Mouse (Mus musculus): ENCODE measurements around the gene Gcm1.
"Not testable (repeated sequence)": the region's sequence is repeated elsewhere in the genome, so short reads cannot be mapped to it uniquely, and the experiment has no call there.

Gcm1 gene

DNA sequence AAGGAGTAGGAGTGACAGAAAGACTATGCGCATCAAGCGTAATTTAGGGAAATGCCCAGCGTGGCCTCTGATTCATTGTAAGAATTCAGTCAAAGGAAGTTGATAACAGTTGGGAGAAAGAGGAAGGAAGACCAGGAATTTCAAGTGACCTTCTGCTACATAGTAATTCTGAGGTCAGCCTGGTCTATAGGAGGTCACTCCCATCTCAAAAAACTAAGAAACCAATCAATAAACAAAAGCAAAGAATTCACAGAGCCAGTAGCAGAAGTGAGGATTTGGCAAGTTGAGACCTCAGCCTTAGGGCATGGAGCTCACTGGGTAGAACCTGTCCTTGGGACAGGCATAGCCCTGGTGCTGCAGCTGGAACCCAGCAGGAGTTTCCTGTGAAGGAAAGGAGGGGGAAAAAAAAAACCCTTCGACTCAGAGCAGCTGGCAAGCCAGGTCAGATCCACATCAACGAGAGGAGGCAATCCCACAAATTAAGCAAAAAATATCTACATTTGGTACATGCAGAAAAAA is 1.2 kb upstream of the Gcm1 start:
- DNase-seq: no peak

DNA sequence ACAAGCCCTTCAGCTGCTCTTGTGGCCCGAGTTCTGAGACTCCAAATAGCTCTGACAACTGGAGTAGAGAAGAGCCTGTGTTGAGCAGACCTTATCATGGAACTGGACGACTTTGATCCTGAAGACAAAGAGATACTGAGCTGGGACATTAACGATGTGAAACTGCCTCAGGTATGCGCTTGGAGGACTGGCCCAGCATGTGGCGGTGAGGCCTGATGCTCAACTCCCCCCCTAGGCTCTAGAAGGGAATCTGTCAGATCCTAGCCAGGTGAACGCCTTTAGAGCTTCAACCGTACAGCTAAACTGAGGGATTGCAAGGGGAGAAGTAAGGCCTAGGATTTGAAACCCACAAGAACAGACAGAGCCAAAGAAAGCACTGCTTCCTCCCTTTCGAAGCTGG is 2.1 kb downstream of the Gcm1 start:
- DNase-seq: no peak

DNA sequence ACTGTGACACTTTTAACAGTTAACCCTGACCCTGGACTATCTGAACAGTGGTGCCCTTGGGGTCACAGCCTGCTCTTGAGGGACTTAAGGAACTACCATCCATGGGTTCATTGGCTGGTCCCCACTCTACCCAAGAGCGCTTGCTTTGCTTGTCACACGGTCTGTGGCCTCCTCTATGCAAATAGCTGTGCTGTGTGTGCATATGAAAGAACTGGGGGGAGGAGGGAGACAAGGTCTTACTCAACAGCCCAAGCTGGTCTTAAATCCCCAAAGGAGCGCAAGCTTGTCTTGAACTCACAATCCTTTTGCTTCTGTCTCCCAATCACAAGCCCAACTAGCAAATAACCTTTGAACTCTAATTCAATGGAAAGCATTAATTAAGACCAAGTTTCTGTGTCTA is 2.6 kb downstream of the Gcm1 start:
- no peak for DNase-seq

DNA sequence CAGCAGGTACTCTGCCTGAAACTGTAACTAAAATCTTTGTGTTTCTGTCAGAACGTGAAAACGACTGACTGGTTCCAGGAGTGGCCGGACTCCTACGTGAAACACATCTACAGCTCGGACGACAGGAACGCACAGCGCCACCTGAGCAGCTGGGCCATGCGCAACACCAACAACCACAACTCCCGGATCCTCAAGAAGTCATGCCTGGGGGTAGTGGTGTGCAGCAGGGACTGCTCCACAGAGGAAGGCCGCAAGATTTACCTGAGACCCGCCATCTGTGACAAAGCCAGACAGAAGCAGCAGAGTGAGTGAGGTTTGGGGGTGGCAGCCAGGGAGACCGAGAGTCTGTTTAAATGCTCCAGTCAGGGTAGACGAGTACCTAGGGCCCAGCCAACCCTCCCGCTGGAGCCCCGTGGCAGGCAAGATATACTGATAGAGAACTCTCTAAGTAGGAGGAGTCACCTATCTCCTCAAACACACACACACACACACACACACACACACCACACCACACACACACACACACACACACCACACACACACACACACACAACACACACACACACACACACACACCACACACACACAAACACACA is 7.9 kb downstream of the Gcm1 start:
- no peak for DNase-seq

DNA sequence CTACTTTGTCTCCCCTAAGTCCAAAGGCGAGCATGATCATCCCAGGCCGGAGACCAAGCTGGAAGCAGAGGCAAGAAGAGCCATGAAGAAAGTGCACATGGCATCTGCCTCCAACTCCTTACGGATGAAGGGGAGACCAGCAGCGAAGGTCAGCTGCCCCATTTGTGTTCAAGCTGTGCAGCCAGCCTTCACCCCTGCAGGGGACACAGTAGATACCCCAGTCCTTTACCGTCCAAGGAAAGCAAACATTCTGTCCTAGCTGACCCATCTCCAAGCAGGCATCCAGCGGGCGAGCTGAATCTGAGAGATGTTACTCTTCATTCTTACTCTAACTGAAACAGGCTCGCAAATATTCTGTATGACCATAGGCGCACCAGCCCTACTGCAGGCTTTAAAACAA is 10.7 kb downstream of the Gcm1 start:
- no peak for DNase-seq

DNA sequence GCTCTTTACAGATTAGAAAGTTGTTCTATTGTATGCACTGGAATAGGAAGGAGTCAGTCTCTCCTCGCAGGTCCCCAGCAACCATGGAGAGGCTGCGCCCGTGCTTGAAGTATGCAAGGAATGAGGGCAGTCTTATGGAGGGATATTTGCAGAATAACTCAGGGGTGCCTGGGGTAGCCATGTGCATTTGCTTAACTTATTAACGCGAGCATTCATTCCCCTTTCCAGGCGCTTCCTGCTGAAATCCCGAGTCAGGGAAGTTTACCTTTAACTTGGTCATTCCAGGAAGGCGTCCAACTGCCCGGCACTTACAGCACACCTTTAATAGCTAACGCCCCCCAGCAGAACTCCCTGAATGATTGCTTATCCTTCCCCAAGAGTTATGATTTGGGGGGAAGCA is 12.4 kb downstream of the Gcm1 start:
- DNase-seq: no peak

DNA sequence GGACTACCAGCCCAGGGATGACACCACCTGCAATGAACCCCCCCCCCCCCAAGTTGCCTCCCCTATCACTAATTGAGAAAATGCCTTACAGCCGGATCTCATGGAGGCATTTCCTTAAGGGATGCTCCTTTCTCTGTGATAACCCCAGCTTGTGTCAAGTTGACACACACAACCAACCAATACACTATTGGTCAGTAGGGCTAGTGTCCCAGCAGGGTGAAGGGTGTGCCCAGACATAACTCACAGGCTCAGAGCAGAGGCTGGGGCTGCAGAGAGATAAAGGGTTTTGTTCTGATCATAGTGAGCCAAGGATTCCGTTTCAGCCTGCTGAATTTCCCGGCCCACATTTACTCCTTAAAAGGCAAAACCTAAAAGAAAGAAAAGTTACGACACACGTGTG is 18.8 kb downstream of the Gcm1 start:
- no peak for DNase-seq

DNA sequence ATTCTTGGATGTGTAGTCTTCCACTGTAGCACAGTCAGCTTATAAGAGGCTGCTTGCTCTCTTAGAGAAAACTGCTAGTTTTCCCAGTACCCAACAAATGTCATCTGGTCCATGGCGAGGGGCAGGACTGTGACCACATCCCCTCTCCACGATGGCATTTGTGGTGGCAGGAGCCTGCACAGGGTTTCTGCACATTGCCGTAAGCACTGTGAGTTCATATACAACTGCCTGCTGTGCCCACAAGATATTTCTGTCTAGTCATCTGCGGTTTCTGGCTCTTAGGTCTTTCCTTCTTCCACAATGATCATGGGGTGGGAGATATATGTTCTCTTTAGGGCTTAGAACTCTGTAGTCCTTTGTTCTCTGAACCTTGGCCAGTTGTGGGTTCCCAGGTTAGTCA is 19.9 kb downstream of the Gcm1 start:
- DNase-seq: no peak

DNA sequence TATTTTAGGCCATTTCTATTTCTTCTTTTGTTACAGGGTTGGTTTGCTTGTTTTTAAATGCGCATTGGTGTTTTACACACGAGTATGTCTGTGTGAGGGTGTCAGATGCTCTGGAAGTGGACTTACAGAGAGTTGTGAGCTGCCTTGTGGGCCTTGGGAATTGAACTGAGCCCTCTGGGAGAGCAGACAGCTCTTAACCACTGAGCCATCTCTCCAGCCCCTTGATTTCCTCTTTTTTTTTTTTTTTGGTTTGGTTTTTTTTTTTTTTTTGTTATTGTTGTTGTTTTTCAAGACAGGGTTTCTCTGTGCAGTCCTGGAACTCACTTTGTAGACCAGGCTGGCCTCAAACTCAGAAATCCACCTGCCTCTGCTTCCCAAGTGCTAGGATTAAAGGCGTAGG is 21.6 kb downstream of the Gcm1 start:
- not testable (repeated sequence) for DNase-seq

DNA sequence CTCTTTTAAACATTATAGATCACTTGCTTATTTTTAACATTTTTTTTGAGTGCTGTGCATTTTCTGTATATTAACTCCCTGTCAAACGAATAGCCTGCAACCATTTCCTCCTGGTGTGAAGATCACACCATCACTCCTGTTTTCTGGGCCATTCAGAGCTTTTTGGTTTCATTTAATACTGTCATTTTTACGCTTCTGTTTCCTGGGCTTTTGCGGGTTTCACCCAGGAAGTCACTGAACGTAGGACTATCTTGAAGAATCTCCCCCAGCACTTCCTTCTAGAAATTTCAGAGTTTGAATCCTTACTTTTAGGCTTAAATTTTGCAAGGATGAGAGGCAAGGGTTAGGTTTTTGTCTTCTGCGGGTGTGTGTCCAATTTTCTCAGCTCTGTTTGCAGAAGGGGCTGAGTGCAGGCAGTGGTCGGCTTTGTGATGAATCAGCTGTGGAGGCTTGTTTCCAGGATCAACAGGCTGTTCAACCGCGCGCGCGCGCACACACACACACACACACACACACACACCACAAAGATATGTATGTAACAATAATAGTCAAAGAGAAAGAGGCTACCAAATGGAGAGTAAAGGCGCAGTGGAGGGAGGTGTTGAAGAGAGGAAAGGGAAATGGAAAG is 22.1 kb downstream of the Gcm1 start:
- DNase-seq: peak; percentile 18

DNA sequence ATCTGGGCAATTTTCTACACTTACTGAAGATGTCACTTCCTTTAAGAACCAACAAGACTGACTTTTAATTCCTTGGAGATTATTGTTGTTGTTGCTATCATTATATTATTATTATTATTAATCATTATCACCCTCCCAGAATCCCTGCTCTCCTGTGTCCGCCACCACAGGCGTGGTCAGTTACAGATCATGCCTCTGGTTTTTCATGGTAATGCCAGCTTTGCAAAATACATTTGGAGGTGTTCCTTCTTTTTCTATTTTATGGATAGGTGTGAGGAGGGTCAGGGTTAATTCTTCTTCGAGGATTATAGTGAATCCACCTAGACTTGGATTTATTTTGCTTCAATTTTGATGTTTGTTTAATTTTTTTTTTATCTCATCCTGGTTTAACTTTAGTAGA is 23.5 kb downstream of the Gcm1 start:
- no peak for DNase-seq

DNA sequence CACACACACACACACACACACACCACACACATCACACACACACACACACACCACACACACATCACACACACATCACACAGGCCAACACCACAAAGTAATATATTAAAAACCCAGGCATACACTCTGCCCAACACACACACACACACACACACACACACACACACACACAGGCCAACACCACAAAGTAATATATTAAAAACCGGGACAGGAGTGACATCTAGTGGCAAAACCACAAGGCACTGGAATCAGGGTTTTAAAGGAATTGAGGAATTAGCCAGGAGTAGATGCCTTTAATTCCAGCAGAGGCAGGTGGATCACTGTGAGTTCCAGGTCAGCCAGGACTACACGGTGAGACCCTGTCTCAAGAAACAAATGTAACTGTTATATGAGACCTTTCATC is 26.5 kb downstream of the Gcm1 start:
- no peak for DNase-seq

DNA sequence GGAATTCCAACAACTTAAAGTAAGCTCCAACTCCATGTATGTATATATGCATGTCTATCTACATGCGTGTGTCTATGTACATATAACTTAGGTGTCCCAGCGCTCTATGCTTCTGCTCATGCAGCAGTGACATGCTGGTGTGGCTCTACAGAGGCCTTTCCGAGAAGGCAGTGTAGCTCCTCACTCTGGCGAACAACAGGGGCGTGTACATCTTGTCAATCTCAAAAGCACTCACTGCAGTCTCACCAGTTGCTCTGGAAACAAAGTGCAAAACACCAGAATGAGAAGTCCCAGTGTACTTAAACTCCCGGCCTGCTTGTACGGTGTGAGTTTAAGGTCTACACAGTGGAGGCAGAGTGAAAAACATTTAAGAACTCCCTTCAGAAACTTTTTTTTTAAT is 30.1 kb downstream of the Gcm1 start:
- no peak for DNase-seq

DNA sequence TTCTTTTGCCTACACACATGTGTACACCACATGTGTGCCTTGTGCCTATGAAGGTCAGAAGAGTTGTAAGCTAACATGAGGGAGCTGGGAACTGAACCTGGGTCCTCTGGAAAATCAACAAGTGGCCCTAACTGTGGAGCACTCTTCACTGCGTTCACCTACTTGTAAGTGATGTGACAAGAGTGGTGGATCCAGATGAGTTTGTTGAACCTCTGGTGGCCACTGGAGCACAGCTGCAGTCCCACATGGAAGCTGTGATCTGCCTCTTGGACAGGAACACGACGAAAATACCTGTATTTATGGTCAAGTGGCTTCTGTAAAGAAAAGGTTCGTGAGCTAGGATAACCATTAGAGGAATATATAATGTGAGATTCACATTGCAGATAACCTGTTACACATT is 32.6 kb downstream of the Gcm1 start:
- no peak for DNase-seq

DNA sequence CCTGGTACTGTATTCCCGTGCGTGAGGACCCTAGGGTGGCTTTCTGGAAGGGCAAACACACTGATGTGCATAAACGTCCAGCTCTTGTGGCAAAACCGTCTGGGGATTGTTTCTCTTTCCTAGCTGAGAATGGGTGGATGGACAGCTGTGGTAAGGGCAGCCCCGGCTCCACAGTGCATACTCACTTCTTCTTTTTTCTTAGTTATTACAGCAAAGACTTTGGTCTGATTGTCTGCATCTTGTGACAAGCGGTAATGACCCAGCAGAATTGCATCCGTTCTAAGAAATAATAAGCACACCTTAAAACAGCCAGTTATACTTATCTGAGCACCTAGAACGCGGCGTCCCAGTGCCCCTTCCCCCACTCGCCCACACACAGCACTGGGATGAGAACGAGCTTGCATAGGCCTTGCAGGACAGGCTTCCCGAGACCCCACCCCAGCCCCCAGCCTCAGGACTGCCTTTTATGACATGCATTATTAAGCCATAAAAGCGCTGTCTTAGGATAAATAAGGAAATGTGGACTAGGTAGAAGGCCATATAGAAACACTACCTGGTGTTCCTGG is 34.1 kb downstream of the Gcm1 start:
- DNase-seq: no peak

DNA sequence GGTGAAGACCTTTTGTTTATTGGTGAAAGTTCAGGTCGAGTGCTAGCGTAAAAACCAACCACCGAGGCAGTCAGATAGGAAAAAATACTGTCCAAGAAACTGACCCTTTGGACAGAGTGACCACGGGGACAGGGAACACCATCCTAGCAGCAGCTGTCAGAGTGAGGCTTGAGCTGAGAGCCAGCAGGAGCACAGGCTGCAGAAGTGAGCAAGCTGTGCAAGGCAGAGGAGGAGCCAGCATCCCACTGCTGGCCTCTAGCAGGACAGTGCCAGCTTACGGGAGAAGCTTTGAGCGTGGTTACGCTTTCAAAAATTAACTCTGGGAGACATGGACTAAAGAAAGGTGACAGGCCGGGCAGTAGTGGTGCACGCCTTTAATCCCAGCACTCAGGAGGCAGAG is 36.0 kb downstream of the Gcm1 start:
- no peak for DNase-seq

DNA sequence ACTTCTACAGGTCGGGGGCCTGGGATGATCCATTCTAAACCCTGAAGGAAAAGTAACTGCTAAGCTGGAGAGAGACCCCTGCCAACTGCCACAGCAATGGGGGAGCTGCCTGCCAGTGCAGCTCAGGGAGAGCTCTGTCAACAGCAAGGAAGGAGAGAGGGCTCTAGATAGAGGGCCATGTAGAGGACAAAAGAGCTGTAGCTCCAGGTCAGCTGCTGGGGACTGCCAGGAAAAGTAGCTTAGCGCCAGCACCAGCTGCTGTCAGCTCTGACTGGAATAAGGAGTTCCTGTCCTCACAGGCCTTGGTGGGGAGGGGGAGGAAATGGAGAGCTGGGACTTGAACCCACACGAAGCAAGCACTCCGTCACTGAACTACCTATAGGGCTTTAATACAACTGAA is 36.8 kb downstream of the Gcm1 start:
- DNase-seq: no peak

DNA sequence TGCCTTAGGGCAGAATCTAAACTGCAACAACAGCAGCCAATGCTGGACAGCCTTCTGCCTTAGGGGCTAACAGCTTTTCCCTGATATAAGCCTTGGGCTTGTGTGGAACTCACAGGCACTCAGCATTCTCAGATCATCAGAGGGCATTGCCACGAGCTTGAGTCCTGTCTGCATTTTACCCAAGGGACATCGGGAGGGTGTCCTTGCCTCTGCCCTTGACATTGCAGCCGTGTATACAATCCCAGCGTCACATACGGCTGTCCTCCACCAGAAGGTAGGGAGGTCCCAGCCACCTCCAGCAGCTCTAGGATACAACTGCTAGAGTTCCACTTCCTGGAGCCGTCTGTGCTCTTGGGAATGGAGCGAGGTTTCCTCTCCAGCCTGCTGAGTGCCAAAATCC is 37.2 kb downstream of the Gcm1 start:
- no peak for DNase-seq

DNA sequence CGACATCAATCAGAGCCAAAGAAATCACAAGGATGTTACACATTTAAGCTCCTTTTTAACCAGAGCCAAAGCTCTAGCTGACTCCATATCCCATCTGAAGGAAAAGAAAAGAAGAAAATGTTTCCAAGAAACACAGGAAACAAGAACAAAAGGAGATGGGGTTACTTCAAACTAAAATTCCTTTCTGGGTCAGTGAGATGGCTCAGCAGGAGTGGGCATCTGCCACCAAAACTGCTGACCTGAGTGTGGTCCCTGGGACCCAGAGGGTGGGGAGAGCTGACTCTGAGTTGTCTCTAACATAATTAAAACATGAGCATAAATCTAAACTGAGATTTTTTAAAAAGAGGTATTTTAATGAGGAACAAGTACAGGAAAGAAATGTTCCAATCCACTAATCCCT is 38.2 kb downstream of the Gcm1 start:
- no peak for DNase-seq

DNA sequence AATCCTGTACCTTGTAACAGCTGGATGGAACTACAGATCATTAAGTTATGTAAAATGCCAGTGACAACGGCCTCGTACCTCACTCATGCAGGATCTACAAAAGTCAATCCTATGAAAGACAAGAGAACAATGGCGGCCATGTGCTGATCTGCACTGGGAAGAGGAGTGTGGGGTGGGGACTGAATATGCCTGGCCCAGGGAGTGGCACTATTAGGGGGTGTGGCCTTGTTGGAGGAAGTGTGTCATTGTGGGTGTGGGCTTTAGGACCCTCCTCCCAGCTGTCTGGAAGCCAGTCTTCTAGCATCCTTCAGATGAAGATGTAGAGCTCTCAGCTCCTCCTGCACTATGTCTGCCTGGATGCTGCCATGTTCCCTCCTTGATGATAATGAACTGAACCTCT is 38.9 kb downstream of the Gcm1 start:
- no peak for DNase-seq

DNA sequence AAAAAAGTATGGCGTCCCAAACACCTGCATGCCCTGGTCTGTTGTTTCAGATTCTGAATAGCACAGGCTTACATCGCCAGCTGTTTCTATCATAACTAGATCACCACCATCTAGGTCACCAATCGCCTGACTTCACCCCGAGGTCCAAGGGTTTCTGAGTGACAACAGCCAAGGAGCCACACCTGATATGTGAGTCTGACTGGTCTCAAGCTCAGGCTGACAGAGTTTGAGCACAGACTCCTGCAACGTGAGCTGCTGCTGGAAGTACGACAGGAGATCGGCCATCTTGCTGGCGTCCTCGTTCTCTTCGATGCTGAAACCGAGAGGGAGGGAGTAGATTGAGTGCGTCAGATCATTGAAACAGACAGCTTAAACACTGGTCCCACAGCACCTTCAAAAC is 44.0 kb downstream of the Gcm1 start:
- no peak for DNase-seq

DNA sequence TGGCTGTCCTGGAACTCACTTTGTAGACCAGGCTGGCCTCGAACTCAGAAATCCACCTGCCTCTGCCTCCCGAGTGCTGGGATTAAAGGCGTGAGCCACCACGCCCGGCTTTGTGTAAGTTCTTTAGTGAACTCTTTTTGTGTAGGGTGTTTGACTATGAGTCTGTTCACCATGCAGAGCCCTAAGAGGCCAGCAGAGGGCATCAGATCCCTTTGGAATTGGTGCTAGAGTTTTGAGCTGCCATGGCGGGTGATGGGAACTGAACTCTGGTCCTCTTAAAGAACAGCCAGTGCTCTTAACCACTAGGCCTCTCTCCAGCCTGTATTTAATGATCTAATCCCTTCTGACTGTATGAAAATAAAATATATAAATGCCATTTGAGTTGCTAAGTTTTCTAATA is 44.7 kb downstream of the Gcm1 start:
- peak; percentile 36 for DNase-seq

DNA sequence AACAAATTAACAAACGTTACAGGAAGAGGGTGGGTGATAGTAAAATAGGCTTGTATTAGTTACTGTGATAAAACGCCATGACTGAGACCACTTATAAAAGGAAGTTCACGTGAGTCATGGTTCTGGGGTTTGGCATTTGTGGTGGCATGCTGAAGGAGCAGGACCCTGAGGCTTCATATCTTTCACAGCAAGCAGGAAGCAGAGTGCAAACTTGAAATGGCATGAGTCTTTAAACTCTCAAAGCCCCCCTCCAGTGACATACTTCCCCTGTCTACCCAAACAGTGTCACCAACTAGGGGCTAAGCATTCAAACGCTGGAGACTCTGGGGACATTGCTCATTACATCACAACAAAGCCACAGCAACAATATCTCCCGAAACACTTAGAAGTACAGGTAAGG is 49.2 kb downstream of the Gcm1 start:
- peak; percentile 22 for DNase-seq

DNA sequence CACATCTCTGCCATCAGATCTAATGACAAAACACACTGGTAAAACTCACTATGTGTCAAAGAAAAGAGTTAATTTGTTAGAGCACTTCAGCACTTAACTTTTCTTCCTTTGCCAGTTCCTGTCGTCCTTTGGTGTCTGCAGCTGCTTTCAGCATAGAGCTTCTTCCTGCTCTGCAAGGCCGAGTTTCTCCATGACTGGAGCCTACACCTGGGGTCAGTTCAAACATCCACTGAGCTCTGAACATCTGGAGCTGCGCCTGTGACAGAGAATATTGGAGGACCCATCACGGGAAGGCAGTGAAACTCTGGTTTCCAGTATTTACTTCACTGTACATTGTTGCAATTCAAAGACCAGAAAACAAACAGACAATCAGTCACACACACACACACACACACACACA is 49.7 kb downstream of the Gcm1 start:
- DNase-seq: peak; percentile 47
